Mouse (Mus musculus): ENCODE data around the gene Zfp810. TPM values are rescaled to one million over a fixed set of nuclear protein-coding genes. Genes with fewer than 3 reads are reported as not detected.

Gene Zfp810
- polyA plus RNA-seq (2012; rRNA removed), result 1.9 and 2.4 TPM in 2 replicates

DNA sequence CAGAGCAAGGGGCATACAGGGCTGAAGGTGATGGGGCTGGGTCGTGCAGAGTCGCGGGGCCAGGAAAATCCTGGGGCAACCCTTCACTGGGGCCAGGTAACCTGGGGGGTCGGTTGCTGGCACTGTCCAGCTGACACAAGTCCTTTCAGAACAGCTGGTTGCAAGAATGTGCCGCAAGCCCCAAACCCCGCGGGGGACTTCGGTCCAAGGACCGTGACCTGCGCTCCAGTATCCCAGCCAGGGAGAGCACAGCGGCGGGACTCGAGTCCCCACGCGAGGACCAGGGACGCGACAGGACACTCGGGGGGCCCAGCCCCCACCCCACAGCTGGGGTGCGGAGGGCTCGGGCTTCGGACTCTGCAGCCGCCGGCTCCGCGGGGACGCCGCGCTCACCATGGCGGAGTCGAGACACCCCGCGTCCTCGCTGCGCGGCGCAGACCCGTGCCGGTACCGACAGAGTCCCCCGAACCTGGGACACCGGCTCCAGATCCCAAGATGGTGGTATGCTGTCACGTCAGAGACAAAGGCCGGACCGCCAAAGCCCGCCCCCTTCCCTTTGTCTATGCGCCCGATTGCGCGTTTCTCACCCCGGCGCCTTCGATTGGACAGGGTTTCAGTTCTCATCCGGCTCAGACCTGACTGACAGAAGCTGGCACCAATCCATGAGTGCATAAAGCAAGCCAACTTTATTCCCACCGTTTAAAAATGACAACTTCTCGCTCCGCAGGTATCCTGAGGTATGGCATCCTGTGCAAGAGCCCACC is at the start of gene Zfp810:
TSS of gene Zfp810 (minus strand) at position 493 of the 764 bp plus-strand sequence.

DNA sequence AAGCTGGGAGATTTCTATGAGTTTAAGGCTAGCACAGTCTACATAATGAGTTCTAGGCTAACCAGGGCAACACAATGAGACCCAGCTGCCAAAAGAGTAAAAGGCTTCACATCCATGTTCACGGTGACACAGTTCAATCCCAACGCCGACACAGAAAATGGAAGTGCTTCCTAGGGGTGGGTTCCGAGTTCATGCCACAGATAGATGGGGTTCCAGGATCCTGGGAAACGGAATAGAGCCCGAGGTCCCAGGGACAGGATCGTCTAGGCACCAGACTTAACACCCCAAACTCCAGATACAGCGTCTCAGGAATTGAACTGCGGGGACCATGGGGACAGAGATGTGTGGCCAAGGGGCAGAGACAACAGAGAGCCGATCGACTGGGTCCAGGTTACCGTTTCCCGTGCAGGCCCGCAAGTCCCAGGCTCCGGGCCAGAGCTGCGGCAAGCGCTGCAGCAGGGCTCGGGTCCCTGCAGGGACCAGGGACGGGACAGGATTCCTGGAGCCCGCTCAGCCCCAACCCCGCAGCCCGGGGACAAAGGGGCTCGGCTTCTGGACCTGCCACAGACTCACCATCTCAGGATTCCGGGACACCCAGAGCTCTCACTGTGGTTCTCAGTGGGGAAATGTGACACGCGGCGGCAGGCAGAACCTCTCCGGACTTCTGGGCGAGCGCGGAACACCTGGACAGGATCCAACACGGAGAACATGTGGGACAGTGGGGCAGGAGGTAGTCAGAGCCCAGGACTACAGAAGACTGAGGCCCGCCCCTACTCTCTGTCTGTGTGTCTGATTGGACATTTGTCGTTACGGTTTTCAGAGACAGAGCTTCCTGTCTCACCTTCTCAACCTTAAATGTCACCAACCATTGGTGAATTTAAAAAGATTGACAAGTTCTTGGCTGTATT is 48.0 kb downstream of the Zfp810 start, which contains the start of gene Zfp599:
TSS of gene Zfp599 (minus strand) at position 712 of the 908 bp plus-strand sequence.

Other genes starting within 250 kb of the Zfp810 start
- not detected in 2 replicates for gene Gm49318, start 236.4 kb downstream of the Zfp810 start, polyA plus RNA-seq (2012; rRNA removed)
- 7.3 and 7.9 TPM in 2 replicates for gene Zfp653, start 236.3 kb downstream of the Zfp810 start, polyA plus RNA-seq (2012; rRNA removed)
- 13.1 and 15.4 TPM in 2 replicates for gene Ecsit, start 222.2 kb downstream of the Zfp810 start, polyA plus RNA-seq (2012; rRNA removed)
- gene Cnn1, start 208.4 kb downstream of the Zfp810 start, polyA plus RNA-seq (2012; rRNA removed), result 0.12 and 0.29 TPM in 2 replicates
- 52.9 and 66.3 TPM in 2 replicates for gene Elof1, start 190.5 kb downstream of the Zfp810 start, polyA plus RNA-seq (2012; rRNA removed)
- 160 and 181 TPM in 2 replicates for gene Acp5, start 171.9 kb downstream of the Zfp810 start, polyA plus RNA-seq (2012; rRNA removed)
- gene Pigyl, start 150.8 kb downstream of the Zfp810 start, polyA plus RNA-seq (2012; rRNA removed), result 29.2 and 32.3 TPM in 2 replicates
- gene Zfp872, start 119.6 kb downstream of the Zfp810 start, polyA plus RNA-seq (2012; rRNA removed), result 0.02 and 0.05 TPM in 2 replicates
- gene Zfp809, start 81.9 kb downstream of the Zfp810 start, polyA plus RNA-seq (2012; rRNA removed), result 5.2 and 5.7 TPM in 2 replicates
- gene Zfp599, start 47.8 kb downstream of the Zfp810 start, polyA plus RNA-seq (2012; rRNA removed), result 0.76 and 0.81 TPM in 2 replicates
- gene Anln, start 81.5 kb upstream of the Zfp810 start, polyA plus RNA-seq (2012; rRNA removed), result 20.1 and 23.2 TPM in 2 replicates
- gene 9530077C05Rik, start 103.9 kb upstream of the Zfp810 start, polyA plus RNA-seq (2012; rRNA removed), result 0.98 and 1.1 TPM in 2 replicates
- gene Gm17545, start 146.6 kb upstream of the Zfp810 start, polyA plus RNA-seq (2012; rRNA removed), result not detected in 2 replicates
- 34.7 and 35.3 TPM in 2 replicates for gene Rp9, start 162.1 kb upstream of the Zfp810 start, polyA plus RNA-seq (2012; rRNA removed)
- 2.5 and 2.7 TPM in 2 replicates for gene Bbs9, start 168.1 kb upstream of the Zfp810 start, polyA plus RNA-seq (2012; rRNA removed)

Data from liver, embryonic 14 days (tissue).